Mouse (Mus musculus): ENCODE results near the gene Rfx4. TPM values are rescaled to one million over a fixed set of nuclear protein-coding genes. Genes with fewer than 3 reads are reported as not detected.
A peak's percentile ranks its signal among the peaks of the same experiment; 100 is the strongest.

The Rfx4 gene
- total RNA-seq, 2 experiments from 2014 or later, result 10.7 to 12.1 TPM

DNA sequence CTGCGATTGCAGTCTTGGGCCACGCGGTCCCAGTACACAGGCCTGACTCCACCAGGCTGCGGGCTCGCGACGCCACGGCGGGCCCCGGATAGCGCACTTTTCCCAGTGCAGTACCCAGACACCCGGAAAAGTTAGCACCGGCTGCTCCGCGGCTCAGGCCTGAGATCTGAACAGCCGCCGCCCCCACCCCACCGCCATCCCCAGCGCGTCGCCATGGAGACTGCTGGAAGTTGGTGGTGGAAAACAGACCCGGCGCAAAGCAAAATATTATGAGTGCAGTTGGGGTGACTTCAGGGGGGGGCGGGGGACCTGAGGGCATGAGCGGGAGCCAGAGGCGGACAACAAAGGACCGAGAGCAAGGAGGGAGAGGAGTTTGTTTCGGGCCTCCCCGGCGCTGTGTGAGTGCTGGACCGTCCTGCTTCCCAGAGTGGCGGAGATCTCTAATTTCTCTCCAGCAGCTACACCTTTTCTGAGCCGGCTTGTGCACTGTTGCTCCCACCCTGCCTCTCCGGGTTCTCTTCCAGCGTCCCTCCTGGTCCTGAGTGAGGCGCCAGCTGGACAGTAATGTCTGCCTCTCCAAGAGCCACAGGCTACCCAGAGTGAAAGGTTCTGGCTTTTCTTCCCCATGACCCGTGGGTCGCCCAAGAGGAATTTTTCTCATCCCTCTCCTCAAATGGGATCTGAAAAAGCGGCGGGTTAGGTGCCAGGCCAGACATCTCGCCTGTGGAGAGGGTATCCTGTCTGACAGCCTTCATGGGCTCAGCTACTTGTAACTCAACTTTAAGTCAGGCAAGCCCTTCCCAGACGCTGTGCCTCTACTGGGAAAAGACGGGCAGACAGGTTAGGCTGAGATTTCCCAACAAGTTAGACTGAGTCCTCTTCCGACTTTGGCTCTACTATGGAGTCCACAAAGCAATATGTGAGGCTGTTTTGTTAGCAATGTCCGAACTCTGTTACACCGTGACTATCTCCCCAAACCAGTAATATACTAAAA, 4.6 kb downstream of the Rfx4 start:
- no peak for TF ChIP-seq CTCF (conservative IDR thresholded peaks at IDR 0.05)
- Histone ChIP-seq H3K27ac (peak overlapping the region; percentile 52), H3K4me3 (peak overlapping the region; percentile 31)
- DNase-seq (ENCODE audit: low spot score in 2 of 2), result no peak

DNA sequence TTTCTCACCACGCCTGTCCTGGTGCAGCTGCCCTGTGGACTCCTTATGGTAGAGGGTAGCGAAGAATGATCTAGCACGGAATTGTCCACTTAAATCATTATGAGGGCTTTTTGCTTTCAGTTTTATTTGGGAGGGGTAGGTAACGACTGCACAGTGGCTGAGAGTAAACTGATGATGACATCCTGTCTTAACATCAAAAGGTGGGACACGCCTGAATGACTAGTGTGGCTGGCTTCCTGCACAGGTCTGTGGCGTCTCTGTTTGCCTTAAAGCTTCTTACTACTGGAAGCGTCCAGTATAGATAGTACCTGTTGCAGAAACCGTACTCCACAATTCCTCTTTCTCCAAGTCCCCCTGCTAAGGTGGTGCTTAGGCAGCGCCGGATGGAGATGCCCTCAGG, 12.9 kb downstream of the Rfx4 start:
- DNase-seq (ENCODE audit: low spot score in 2 of 2), result no peak
- Histone ChIP-seq H3K4me3 (no peak overlapping the region), H3K27ac (no peak overlapping the region)
- no peak for TF ChIP-seq CTCF (conservative IDR thresholded peaks at IDR 0.05)

DNA sequence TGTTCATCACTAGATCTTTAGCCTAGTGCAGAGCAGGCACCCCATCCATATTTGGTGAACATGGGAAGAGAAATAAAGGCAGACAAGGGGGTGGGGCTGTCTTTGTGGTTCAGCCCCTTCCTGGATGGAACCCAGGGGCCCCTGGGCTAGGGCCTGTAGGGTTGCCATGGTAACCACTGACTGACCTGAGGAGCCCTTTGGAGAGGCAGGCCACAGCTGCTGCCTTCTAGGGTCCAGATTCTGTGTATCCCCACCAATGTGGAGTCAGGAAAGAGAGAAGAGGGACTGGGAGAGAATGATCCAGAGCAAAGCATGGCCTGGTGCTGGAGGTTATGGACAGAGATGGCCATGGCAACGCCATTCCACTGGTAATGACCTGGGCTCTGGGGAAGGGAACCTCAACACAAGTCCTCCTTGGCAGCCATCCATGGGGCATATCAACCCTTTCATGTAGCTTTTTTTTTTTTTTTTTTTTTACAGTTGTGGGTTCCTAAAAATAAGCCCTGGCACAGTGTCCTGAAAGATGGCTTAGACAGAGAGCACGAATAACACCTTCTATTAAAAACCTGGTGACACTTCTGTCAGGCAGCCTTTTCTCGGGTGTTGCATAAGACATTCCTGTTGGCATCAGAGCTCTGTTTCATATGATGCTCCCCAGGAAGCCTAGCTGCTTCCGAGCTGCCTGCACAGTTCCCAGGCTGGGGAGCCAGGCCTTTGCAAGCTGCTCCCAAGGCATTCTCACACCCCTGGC, 16.7 kb downstream of the Rfx4 start:
- Histone ChIP-seq H3K27ac (no peak overlapping the region), H3K4me3 (no peak overlapping the region)
- TF ChIP-seq CTCF (conservative IDR thresholded peaks at IDR 0.05), result no peak
- DNase-seq (ENCODE audit: low spot score in 2 of 2), result peak in 1 of 2 experiments; percentile 38

DNA sequence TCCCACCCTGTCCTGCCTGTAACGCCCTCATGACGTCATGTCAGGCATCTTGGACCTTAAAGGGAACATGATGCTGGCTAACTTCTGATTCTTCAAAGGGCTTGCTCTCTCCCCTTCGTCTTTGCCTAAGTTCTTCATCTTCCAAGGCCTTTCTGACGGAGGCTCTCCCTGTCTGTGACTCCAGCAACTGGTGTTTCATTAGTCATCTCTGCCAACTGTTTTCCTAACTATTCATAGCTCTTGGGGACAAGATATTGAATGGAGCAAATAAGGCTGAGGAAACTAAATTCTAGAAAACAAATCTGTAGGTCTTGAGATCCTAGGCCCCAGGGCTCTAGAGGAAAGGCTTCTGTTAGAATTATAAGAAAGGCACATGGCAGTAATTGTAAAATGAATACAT, 18.0 kb downstream of the Rfx4 start:
- Histone ChIP-seq H3K4me3 (no peak overlapping the region), H3K27ac (no peak overlapping the region)
- no peak for TF ChIP-seq CTCF (conservative IDR thresholded peaks at IDR 0.05)
- DNase-seq (ENCODE audit: low spot score in 2 of 2), result no peak

DNA sequence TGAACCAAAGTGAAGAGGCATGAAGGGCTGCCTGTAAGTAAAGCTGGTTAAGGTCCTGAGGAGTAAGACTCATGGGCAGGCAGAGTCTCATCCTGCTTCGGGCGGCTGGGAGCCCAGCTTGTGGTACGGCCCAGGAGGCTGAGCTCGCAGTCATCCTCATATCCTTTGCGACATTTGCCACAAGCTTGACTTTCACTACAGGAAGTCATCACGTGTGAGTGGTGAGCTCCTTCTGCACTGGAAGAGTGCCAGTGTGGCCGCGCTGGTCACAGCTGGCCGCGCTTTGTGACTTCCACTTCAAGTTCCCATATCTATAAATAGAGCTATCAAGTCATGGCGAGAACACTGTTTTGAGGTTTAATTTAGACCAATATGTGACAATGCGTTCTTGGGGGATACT, 18.7 kb downstream of the Rfx4 start:
- no peak for TF ChIP-seq CTCF (conservative IDR thresholded peaks at IDR 0.05)
- DNase-seq (ENCODE audit: low spot score in 2 of 2), result no peak
- Histone ChIP-seq H3K4me3 (no peak overlapping the region), H3K27ac (no peak overlapping the region)

DNA sequence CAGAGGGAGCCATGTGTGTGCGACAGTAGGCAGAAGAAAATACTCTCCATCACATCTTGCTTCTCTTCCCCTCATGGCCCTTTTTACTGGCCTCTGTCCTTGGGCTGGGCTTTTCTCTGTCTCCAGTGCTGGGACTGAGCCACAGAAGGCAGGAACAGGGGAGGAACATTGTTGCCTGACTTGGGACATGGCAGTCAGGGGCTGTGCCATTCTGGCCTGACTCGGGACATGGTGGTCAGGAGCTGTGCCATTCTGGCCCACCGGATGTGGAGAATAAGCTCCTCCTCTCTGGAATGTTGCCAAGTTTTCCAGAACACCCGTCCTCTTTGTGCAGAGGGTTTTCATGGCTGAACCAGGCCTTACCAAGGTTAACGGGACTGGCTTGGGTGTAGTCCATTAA, 21.2 kb downstream of the Rfx4 start:
- no peak for TF ChIP-seq CTCF (conservative IDR thresholded peaks at IDR 0.05)
- Histone ChIP-seq H3K4me3 (no peak overlapping the region), H3K27ac (no peak overlapping the region)
- DNase-seq (ENCODE audit: low spot score in 2 of 2), result no peak

DNA sequence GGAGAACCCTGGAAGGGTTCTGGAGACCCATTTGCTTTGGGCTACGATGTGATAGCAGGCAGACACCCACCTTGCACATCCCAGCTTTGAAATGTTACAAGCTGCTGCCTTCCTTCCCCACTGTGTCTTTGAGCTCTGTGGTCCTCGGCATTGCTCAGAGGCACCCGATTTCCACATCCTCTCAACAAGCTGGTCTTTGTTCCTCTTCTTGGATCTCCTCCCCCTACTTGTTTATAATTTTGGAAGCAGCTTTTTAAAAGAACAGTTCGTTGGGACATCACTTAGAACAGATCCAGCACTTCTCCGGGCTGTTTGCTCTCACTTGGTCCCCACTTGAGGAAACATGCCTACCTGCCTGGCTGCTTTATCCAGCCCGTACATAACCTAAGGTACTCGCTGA, 22.1 kb downstream of the Rfx4 start:
- peak overlapping the region; percentile 57; the same call in 1 of the 2 replicates for H3K27ac ChIP-seq
- TF ChIP-seq CTCF (conservative IDR thresholded peaks at IDR 0.05), result no peak
- no peak overlapping the region for H3K4me3 ChIP-seq
- no peak for DNase-seq (ENCODE audit: low spot score in 2 of 2)

DNA sequence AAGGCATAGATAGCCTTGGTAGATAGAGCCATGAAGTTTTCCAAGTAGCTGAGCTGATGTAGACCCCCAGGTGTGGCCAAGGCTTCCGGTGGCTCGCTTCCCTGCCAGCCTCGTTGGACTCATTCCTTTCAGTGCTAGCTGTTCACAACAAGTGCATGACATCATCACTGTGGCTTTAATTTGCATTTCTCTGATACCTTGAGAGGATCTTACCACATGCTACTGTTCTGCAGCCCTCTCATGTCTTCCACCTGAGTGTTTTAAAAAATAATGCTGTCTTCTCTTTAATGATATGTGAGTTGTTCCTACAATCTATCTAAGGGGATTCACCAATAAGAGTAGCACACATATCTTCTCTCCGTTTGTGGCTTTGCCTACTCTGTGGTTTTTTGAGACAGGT, 25.0 kb downstream of the Rfx4 start:
- DNase-seq (ENCODE audit: low spot score in 2 of 2), result no peak
- TF ChIP-seq CTCF (conservative IDR thresholded peaks at IDR 0.05), result no peak
- H3K4me3 ChIP-seq, result no peak overlapping the region
- H3K27ac ChIP-seq, result no peak overlapping the region

DNA sequence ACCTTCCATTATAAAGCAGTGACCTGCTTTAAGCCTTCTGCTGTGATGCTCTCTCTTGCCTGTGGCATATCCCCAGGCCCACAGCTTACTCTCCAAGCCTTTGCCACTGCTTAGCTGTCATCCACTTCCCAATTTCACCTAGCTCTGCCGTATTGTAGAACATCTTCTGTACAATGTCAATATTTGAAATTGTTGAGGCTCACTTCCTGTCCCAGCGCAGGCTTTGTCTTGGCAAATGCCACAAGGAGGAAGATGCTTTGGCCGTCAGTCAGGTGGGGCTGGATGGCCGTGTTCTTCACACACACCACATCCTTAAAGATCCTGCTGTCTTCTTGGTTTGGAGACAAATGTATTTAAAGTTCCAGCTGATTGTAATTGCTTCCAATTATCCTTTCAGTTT, 29.5 kb downstream of the Rfx4 start:
- no peak for DNase-seq (ENCODE audit: low spot score in 2 of 2)
- no peak for TF ChIP-seq CTCF (conservative IDR thresholded peaks at IDR 0.05)
- H3K27ac ChIP-seq, result no peak overlapping the region
- no peak overlapping the region for H3K4me3 ChIP-seq

DNA sequence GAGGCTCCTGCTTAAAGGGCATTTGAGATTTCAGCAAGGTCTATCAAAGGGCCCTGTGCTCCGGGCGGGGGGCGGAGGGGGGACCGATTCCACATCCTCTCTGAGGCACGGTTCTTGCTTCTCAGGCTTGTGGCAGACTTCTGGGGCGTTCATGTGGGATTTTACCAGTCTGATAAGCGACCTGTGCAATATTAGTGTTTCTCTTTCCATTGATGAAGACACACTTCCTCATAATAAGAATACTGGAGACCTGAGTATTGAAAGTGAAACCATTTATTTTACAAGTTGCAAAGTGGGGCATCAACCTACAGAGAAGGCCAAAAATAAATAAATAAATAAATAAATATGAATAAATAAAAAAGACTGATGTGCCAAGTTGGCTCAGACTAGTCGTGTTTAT, 34.5 kb downstream of the Rfx4 start:
- Histone ChIP-seq H3K27ac (no peak overlapping the region), H3K4me3 (no peak overlapping the region)
- TF ChIP-seq CTCF (conservative IDR thresholded peaks at IDR 0.05), result no peak

DNA sequence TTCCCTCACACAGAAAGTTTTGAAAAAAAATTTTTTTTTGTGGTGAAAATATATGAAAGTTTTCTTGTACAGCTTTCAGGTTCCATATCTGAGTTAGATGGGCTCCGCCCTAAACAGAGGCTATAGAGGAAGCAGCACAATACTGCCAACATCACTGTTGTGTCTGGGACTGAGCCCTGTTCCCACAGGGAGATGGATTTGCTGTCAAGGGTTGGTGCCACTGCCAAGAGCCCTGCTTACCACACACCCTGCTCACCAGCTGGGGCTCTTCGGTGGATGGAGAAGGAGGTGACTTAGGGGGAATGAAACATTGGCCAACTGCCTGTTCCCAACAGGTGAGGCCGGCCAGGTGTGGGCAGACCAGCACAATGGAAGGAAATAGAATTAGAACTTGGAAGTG, 35.3 kb downstream of the Rfx4 start:
- Histone ChIP-seq H3K27ac (no peak overlapping the region), H3K4me3 (no peak overlapping the region)
- no peak for DNase-seq (ENCODE audit: low spot score in 2 of 2)
- no peak for TF ChIP-seq CTCF (conservative IDR thresholded peaks at IDR 0.05)

More for the DNA sequence above, 34.5 kb downstream of the Rfx4 start:
- no peak for DNase-seq (ENCODE audit: low spot score in 2 of 2)

DNA sequence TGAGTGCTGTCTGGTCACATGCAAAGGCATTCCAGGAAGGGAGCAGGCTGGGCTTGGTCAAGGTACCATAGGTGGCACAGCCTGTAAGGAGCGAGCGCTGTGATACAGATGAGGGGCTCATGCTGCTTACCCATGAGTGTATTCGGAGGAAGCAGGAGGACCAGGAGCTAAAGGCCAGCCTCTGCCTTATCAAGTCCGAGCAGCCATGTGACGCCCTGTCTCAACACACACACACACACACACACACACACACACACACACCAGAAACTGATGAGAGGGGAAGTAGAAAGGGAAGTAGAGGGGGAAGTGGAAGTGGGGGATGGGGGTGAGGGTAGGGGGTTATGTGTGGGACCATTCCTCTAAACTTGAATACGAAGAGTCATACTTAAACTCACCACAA, 45.7 kb downstream of the Rfx4 start:
- TF ChIP-seq CTCF (conservative IDR thresholded peaks at IDR 0.05), result no peak
- Histone ChIP-seq H3K27ac (no peak overlapping the region), H3K4me3 (no peak overlapping the region)
- DNase-seq (ENCODE audit: low spot score in 2 of 2), result no peak

DNA sequence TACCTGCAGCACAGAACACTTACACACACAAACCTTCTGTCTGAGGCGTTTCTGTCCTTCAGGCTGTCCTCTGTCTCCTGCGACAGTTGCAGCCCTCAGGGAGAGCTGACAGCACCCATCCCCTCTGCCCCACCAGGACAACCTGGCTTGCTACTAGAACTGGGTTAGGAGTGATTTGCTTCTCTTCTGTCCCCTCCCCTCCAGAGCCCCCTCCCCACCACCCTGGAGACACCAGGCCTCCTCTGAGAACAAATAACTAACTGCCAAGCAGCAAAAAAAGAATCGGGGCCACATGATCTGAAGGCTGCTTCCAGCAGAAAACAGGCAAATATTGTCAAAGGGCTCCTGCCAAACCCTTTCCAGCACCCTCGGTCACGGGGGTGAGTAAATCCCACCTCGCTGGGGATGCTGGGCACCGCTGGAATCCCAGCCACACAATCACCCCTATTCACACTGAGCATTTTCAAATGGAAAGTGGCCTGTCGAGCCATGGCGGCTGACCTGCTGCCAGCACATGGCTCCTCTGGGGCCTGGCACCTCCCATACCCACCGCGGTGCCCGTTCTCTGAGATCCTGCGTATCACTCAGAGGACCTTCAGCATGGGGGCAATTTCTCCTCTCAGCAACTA, 47.5 kb downstream of the Rfx4 start:
- Histone ChIP-seq H3K27ac (peak overlapping the region; percentile 65), H3K4me3 (no peak overlapping the region; the same call in 1 of the 2 replicates)
- peak; percentile 33 to 34 for DNase-seq (ENCODE audit: low spot score in 2 of 2)
- TF ChIP-seq CTCF (conservative IDR thresholded peaks at IDR 0.05), result no peak
